Mouse (Mus musculus): ENCODE data around the gene Cnpy4. TPM values are rescaled to one million over a fixed set of nuclear protein-coding genes. Genes with fewer than 3 reads are reported as not detected.

Cnpy4 gene
- polyA plus RNA-seq, 1 experiment from 2014 or later, result 57.7 TPM

- Histone ChIP-seq H3K4me1 (replicated peaks) (no peaks in the 10 kb centered on the region), H3K36me3 (no peaks in the 10 kb centered on the region), H3K27me3 (no peaks in the 10 kb centered on the region), H3K9me3 (no peaks in the 10 kb centered on the region), H3K4me3 (replicated peaks) (no peak overlapping the region), H3K9ac (replicated peaks) (no peak overlapping the region), H3K4me2 (no peak overlapping the region), H3K27ac (no peak overlapping the region)
- no peak for ATAC-seq (ENCODE audit: insufficient number of reproducible peaks, insufficient read depth, low FRiP score, low TSS enrichment, low read depth)
- WGBS, result 32% methylated on average over 2 of the region's 2 CpGs
Observed at GRCm38 (mm10) chr5:138241511-138241910, 54.2 kb downstream of the Cnpy4 start.

MicroRNAs within 50 kb of the gene (microRNA counts, 519-probe panel; counts per million panel counts)
- 6,828 counts per million, percentile 83 among the panel's probes with 10 or more counts for microRNA mmu-miR-106b
- 9,022 counts per million, percentile 96 among the panel's probes with 10 or more counts for microRNA mmu-miR-25
- microRNA mmu-miR-93, result 6,624 counts per million, percentile 79 among the panel's probes with 10 or more counts

Small RNAs within 50 kb of the gene (microRNA-seq; reads per million reads assigned to microRNA genes)
- gene Mir106b, result 11,332 reads per million, percentile 95 among the genes with 10 or more reads in this experiment
- 953 reads per million, percentile 75 among the genes with 10 or more reads in this experiment for gene Mir25
- 18,583 reads per million, percentile 96 among the genes with 10 or more reads in this experiment for gene Mir93

Other genes starting within 250 kb of the Cnpy4 start
- gene Gjc3, start 224.4 kb upstream of the Cnpy4 start, polyA plus RNA-seq (2016; fragmentation: Nextera tagmentation; extraction: Ambion mirVana), result 0.08 and 0.19 TPM in 2 replicates
- not detected in 2 replicates for gene Azgp1, start 206.0 kb upstream of the Cnpy4 start, polyA plus RNA-seq (2016; fragmentation: Nextera tagmentation; extraction: Ambion mirVana)
- not detected in 2 replicates for gene Smok3a, start 166.2 kb upstream of the Cnpy4 start, polyA plus RNA-seq (2016; fragmentation: Nextera tagmentation; extraction: Ambion mirVana)
- gene Smok3b, start 166.1 kb upstream of the Cnpy4 start, polyA plus RNA-seq (2016; fragmentation: Nextera tagmentation; extraction: Ambion mirVana), result not detected in 2 replicates
- not detected in 2 replicates for gene Smok3c, start 134.3 kb upstream of the Cnpy4 start, polyA plus RNA-seq (2016; fragmentation: Nextera tagmentation; extraction: Ambion mirVana)
- 26.8 and 32.1 TPM in 2 replicates for gene Zkscan1, start 102.4 kb upstream of the Cnpy4 start, polyA plus RNA-seq (2016; fragmentation: Nextera tagmentation; extraction: Ambion mirVana)
- 78.8 and 80.9 TPM in 2 replicates for gene Zscan21, start 70.6 kb upstream of the Cnpy4 start, polyA plus RNA-seq (2016; fragmentation: Nextera tagmentation; extraction: Ambion mirVana)
- 23.4 and 27.4 TPM in 2 replicates for gene Zfp113, start 31.7 kb upstream of the Cnpy4 start, polyA plus RNA-seq (2016; fragmentation: Nextera tagmentation; extraction: Ambion mirVana)
- gene Cops6, start 26.4 kb upstream of the Cnpy4 start, polyA plus RNA-seq (2016; fragmentation: Nextera tagmentation; extraction: Ambion mirVana), result 332 and 333 TPM in 2 replicates
- gene Ap4m1, start 15.5 kb upstream of the Cnpy4 start, polyA plus RNA-seq (2016; fragmentation: Nextera tagmentation; extraction: Ambion mirVana), result 32.0 and 36.3 TPM in 2 replicates
- gene Mcm7, start 15.1 kb upstream of the Cnpy4 start, polyA plus RNA-seq (2016; fragmentation: Nextera tagmentation; extraction: Ambion mirVana), result 298 and 302 TPM in 2 replicates
- 114 and 122 TPM in 2 replicates for gene Taf6, start within 50 bp of the Cnpy4 start, polyA plus RNA-seq (2016; fragmentation: Nextera tagmentation; extraction: Ambion mirVana)
- gene Mblac1, start 6.8 kb downstream of the Cnpy4 start, polyA plus RNA-seq (2016; fragmentation: Nextera tagmentation; extraction: Ambion mirVana), result 9.7 and 12.2 TPM in 2 replicates
- gene Nxpe5, start 38.4 kb downstream of the Cnpy4 start, polyA plus RNA-seq (2016; fragmentation: Nextera tagmentation; extraction: Ambion mirVana), result not detected in 2 replicates
- gene Lamtor4, start 68.0 kb downstream of the Cnpy4 start, polyA plus RNA-seq (2016; fragmentation: Nextera tagmentation; extraction: Ambion mirVana), result 41.8 and 42.5 TPM in 2 replicates
- 9.7 and 11.0 TPM in 2 replicates for gene BC037034, start 76.5 kb downstream of the Cnpy4 start, polyA plus RNA-seq (2016; fragmentation: Nextera tagmentation; extraction: Ambion mirVana)
- 4.0 and 4.5 TPM in 2 replicates for gene Gal3st4, start 85.4 kb downstream of the Cnpy4 start, polyA plus RNA-seq (2016; fragmentation: Nextera tagmentation; extraction: Ambion mirVana)
- 0.12 and 0.25 TPM in 2 replicates for gene Gm43720, start 92.5 kb downstream of the Cnpy4 start, polyA plus RNA-seq (2016; fragmentation: Nextera tagmentation; extraction: Ambion mirVana)
- gene Gpc2, start 92.5 kb downstream of the Cnpy4 start, polyA plus RNA-seq (2016; fragmentation: Nextera tagmentation; extraction: Ambion mirVana), result 62.5 and 62.8 TPM in 2 replicates
- gene Stag3, start 92.8 kb downstream of the Cnpy4 start, polyA plus RNA-seq (2016; fragmentation: Nextera tagmentation; extraction: Ambion mirVana), result 8.2 and 9.2 TPM in 2 replicates
- gene Pvrig, start 154.5 kb downstream of the Cnpy4 start, polyA plus RNA-seq (2016; fragmentation: Nextera tagmentation; extraction: Ambion mirVana), result not detected in 2 replicates